Mouse (Mus musculus): ENCODE results near the gene Robo2. TPM values are rescaled to one million over a fixed set of nuclear protein-coding genes. Genes with fewer than 3 reads are reported as not detected.

Robo2 gene
- total and polyA plus RNA-seq, 2 experiments from 2014 or later: 50.0 to 101 TPM

DNA sequence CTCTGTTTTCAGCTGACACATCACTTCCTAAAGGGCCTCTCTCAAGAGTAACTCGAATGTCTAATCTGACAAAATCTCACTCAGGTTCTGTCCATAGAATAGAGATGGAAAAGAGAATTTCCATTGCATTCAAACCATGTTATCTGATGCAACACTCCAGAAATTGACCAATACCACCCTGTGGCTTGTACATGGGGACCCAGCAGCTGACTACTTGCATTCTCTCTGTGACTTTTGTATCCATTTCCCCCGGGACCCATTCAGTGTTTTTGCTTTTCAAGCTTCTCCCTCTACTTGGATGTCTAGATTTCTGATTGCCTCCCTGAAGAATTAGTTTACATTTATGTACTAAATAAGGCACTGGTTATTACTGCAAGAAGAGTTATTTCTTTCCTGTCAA, 15.9 kb downstream of the Robo2 start:
- no peak overlapping the region for H3K4me3 ChIP-seq (ENCODE audit: low read length)
- H3K27me3 ChIP-seq (ENCODE audit: insufficient read depth, low read length): no peaks in the 10 kb centered on the region
- H3K36me3 ChIP-seq (ENCODE audit: insufficient read depth, low read length): no peaks in the 10 kb centered on the region
- H3K9me3 ChIP-seq (ENCODE audit: low read length): no peaks in the 10 kb centered on the region
- H3K27ac ChIP-seq: no peak overlapping the region
- no peaks in the 10 kb centered on the region for H3K4me1 ChIP-seq (ENCODE audit: insufficient read depth, low read length)
- ATAC-seq: no peak
- TF ChIP-seq CTCF (IDR thresholded peaks at IDR 0.05; ENCODE audit: low read depth): no peak
- no peak overlapping the region for H3K4me2 ChIP-seq (ENCODE audit: low read depth, low read length)
- no peak for DNase-seq (ENCODE audit: low spot score)
- H3K9ac ChIP-seq (replicated peaks; ENCODE audit: low read length): no peak overlapping the region
- WGBS: 82% methylated on average over 2 of the region's 2 CpGs

- ATAC-seq: no peak
- no peaks in the 10 kb centered on the region for H3K36me3 ChIP-seq (ENCODE audit: insufficient read depth, low read length)
Observed at GRCm38 (mm10) chr16:74379458-74379857, 32.2 kb downstream of the Robo2 start.

DNA sequence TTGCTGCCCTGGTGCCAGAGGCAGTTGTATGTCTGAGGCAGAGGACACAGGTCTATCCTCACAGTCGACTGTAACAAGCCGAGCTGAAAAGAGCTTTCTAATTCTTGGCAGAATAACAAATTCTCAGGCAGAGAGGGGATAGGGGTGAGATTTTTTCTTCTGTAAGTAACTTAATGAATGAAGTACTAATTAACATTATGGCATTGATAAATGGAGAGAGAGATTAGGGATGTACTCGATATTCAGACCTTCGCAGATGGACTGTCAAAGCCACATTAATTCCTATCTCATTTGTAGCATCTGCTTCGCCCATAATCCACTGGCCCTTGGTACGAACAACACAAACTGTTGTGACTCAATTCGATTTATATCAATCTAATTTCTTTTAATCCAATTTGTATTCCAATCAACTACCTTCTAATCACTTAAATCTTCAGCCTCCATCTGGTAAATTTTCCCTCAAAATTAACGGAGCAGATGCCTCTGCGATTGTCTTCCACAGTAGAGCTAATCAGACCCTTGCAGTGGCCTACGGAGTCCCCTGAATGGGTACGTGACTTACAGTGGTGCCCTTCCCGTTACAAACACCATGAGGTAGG, 36.2 kb downstream of the Robo2 start:
- no peaks in the 10 kb centered on the region for H3K9me3 ChIP-seq (ENCODE audit: low read length)
- DNase-seq (ENCODE audit: low spot score) (peak; percentile 24), ATAC-seq (0 out of 2 replicates have a peak, but pooled peaks have one; percentile 35)
- H3K36me3 ChIP-seq (ENCODE audit: insufficient read depth, low read length): no peaks in the 10 kb centered on the region
- H3K4me1 ChIP-seq (ENCODE audit: insufficient read depth, low read length): no peaks in the 10 kb centered on the region; the same call in 1 of the 2 replicates
- no peak overlapping the region for H3K9ac ChIP-seq (replicated peaks; ENCODE audit: low read length)
- no peak for TF ChIP-seq CTCF (IDR thresholded peaks at IDR 0.05; ENCODE audit: low read depth)
- peak overlapping the region; percentile 7; the same call in 1 of the 2 replicates for H3K4me2 ChIP-seq (ENCODE audit: low read depth, low read length)
- WGBS: 34% methylated on average over 12 of the region's 12 CpGs
- no peaks in the 10 kb centered on the region for H3K27me3 ChIP-seq (ENCODE audit: insufficient read depth, low read length)
- H3K4me3 ChIP-seq (ENCODE audit: low read length): no peak overlapping the region
- H3K27ac ChIP-seq: no peak overlapping the region

More at GRCm38 (mm10) chr16:74379458-74379857, 32.2 kb downstream of the Robo2 start:
- no peak overlapping the region for H3K4me2 ChIP-seq (ENCODE audit: low read depth, low read length)
- 49% methylated on average over 2 of the region's 2 CpGs for WGBS
- H3K27me3 ChIP-seq (ENCODE audit: insufficient read depth, low read length): no peaks in the 10 kb centered on the region
- TF ChIP-seq CTCF (IDR thresholded peaks at IDR 0.05; ENCODE audit: low read depth): no peak
- no peak overlapping the region for H3K27ac ChIP-seq
- no peaks in the 10 kb centered on the region for H3K9me3 ChIP-seq (ENCODE audit: low read length)
- H3K4me1 ChIP-seq (ENCODE audit: insufficient read depth, low read length): no peaks in the 10 kb centered on the region; the same call in 1 of the 2 replicates
- H3K9ac ChIP-seq (replicated peaks; ENCODE audit: low read length): no peak overlapping the region
- DNase-seq (ENCODE audit: low spot score): no peak
- no peak overlapping the region for H3K4me3 ChIP-seq (ENCODE audit: low read length)

DNA sequence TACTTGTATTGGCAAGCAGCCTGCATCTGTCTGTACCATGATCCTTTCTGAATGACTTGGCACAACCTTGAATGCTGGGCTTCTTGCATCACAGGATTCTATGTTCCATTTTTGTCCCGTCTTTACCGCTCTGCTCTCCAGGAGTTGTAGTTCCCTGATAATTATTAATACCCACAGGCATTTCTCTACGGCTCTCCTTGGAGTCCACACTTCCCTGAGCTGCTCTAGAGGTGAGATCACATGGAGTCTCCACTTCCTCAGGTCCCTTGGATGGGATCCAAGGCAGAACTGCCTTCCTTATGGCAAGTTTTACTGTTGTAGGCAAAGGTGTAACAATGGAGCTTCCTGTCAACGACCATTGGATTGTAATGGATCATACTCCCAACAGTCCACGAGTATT, 37.1 kb downstream of the Robo2 start:
- Histone ChIP-seq H3K27me3 (ENCODE audit: insufficient read depth, low read length) (no peaks in the 10 kb centered on the region), H3K4me2 (ENCODE audit: low read depth, low read length) (no peak overlapping the region), H3K9ac (replicated peaks; ENCODE audit: low read length) (no peak overlapping the region), H3K4me3 (ENCODE audit: low read length) (no peak overlapping the region), H3K4me1 (ENCODE audit: insufficient read depth, low read length) (no peaks in the 10 kb centered on the region; the same call in 1 of the 2 replicates), H3K27ac (no peak overlapping the region), H3K36me3 (ENCODE audit: insufficient read depth, low read length) (no peaks in the 10 kb centered on the region), H3K9me3 (ENCODE audit: low read length) (no peaks in the 10 kb centered on the region)
- 54% methylated on average over 5 of the region's 5 CpGs for WGBS
- DNase-seq (ENCODE audit: low spot score) (peak; percentile 22), ATAC-seq (no peak)
- no peak for TF ChIP-seq CTCF (IDR thresholded peaks at IDR 0.05; ENCODE audit: low read depth)

GRCm38 (mm10) chr16:74373407-74373806, 38.2 kb downstream of the Robo2 start:
- ATAC-seq (no peak), DNase-seq (ENCODE audit: low spot score) (no peak)
- Histone ChIP-seq H3K4me3 (ENCODE audit: low read length) (no peak overlapping the region), H3K9me3 (ENCODE audit: low read length) (no peaks in the 10 kb centered on the region), H3K27ac (no peak overlapping the region), H3K27me3 (ENCODE audit: insufficient read depth, low read length) (no peaks in the 10 kb centered on the region), H3K4me2 (ENCODE audit: low read depth, low read length) (no peak overlapping the region), H3K36me3 (ENCODE audit: insufficient read depth, low read length) (no peaks in the 10 kb centered on the region), H3K9ac (replicated peaks; ENCODE audit: low read length) (no peak overlapping the region), H3K4me1 (ENCODE audit: insufficient read depth, low read length) (no peaks in the 10 kb centered on the region; the same call in 1 of the 2 replicates)
- no peak for TF ChIP-seq CTCF (IDR thresholded peaks at IDR 0.05; ENCODE audit: low read depth)
- 69% methylated on average over 3 of the region's 3 CpGs for WGBS

DNA sequence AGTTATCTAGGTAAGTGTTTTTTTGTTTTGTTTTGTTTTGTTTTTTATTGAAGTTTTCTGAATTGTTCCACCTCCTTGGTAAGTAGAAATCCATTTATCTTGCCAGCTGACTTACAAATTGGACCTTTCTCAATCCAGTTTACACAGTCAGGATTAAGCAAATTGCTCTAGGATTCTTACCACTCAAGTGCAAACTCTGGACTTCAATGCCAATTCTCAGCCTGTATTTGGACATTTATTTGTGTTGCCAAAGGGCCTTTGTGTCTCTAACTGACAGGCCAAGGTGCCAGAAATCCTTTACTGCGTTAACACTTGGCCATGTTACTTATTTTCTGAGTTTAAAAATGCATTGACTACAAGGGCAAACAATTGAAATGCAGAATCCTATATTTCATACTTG, 38.7 kb downstream of the Robo2 start:
- Histone ChIP-seq H3K36me3 (ENCODE audit: insufficient read depth, low read length) (no peaks in the 10 kb centered on the region), H3K4me1 (ENCODE audit: insufficient read depth, low read length) (no peaks in the 10 kb centered on the region; the same call in 1 of the 2 replicates), H3K27me3 (ENCODE audit: insufficient read depth, low read length) (no peaks in the 10 kb centered on the region), H3K27ac (no peak overlapping the region), H3K9me3 (ENCODE audit: low read length) (no peaks in the 10 kb centered on the region), H3K4me3 (ENCODE audit: low read length) (no peak overlapping the region), H3K9ac (replicated peaks; ENCODE audit: low read length) (no peak overlapping the region), H3K4me2 (ENCODE audit: low read depth, low read length) (no peak overlapping the region)
- 61% methylated on average over 1 of the region's 1 CpGs for WGBS
- no peak for ATAC-seq
- no peak for DNase-seq (ENCODE audit: low spot score)
- no peak for TF ChIP-seq CTCF (IDR thresholded peaks at IDR 0.05; ENCODE audit: low read depth)

DNA sequence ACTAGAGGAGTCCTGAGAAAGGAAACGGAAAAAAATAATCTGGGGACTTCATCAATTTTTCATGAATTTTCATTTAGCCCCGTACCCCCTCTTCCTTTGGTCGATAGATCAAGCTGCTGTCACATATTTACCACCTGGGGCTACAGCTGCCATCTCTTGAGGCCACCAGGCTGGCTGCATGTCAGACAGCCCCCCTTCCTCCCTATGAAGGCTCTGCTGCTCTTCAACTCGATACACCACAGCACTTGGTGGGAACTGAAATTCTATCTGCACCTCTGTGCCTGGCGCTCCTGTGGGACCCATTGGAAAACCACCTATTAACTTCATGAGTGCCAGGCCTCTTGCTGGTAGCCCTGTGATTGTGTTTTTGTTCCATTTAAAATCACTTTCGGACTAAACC, 63.2 kb downstream of the Robo2 start:
- DNase-seq (ENCODE audit: low spot score) (no peak), ATAC-seq (no peak)
- H3K4me1 ChIP-seq (ENCODE audit: insufficient read depth, low read length): no peaks in the 10 kb centered on the region
- no peak overlapping the region for H3K4me3 ChIP-seq (ENCODE audit: low read length)
- no peaks in the 10 kb centered on the region for H3K27me3 ChIP-seq (ENCODE audit: insufficient read depth, low read length)
- no peaks in the 10 kb centered on the region for H3K9me3 ChIP-seq (ENCODE audit: low read length)
- WGBS: 63% methylated on average over 6 of the region's 6 CpGs
- H3K9ac ChIP-seq (replicated peaks; ENCODE audit: low read length): no peak overlapping the region
- no peak overlapping the region for H3K27ac ChIP-seq
- H3K4me2 ChIP-seq (ENCODE audit: low read depth, low read length): no peak overlapping the region
- no peaks in the 10 kb centered on the region for H3K36me3 ChIP-seq (ENCODE audit: insufficient read depth, low read length)
- no peak for TF ChIP-seq CTCF (IDR thresholded peaks at IDR 0.05; ENCODE audit: low read depth)
